Mouse (Mus musculus) thymus, adult 2 months (tissue): Measurements from ENCODE around the gene Prpsap1.

Experiments
- CTCF ChIP-seq: fragments of 200-500 bp; IDR thresholded peaks from 2 replicates; pipeline ENCODE4 v1.5.1; 2012; ENCODE audit warnings: mild to moderate bottlenecking, control low read depth, low read length, moderate library complexity, borderline replicate concordance; ENCODE audit not compliant: control insufficient read depth, poor library complexity, insufficient read depth; ENCODE audit errors: extremely low read depth
- POLR2A ChIP-seq: fragments of 200-500 bp; IDR thresholded peaks from 2 replicates; pipeline ENCODE4 v1.6.1; 2012; ENCODE audit warnings: mild to moderate bottlenecking, low read length, control low read depth, moderate library complexity; ENCODE audit not compliant: control insufficient read depth, poor library complexity, insufficient read depth; ENCODE audit errors: extremely low read depth

DNA sequence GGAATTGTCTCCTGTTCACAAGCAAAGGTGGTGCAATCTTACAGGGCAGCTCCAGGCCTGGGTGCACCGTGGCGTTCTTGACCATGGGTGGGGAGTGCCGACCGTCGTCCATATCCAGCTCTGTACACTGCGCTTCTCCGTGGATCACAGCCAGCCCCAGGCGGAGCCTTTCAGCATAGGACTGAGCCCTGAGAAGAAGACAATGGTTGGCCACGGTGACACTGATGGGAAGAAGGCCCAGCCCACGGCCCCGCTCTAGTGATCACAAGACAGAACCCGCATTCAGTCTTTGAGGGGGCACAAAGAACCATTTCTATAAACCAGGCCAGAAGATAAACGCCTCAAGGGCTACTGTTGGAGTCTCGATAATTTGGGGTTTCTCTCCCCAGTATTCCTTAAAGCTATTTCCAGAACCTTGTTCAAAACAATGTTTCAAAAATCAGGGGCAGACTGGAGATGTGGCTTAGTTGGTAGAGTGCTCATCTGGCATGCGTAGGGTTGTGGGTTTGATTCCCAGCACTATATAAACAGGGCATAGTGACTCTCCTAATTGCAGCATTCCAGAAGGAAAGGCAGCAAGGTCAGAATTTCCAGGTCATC lies 16.7 kb downstream of the Prpsap1 start:
- TF ChIP-seq CTCF (no peak), POLR2A (no peak)
